Mouse (Mus musculus) heart, embryonic 16.5 days (tissue): Measurements from ENCODE around the gene Jak1. TPM values are rescaled to one million over a fixed set of nuclear protein-coding genes. Genes with fewer than 3 reads are reported as not detected.

Experiments used
- polyA plus RNA-seq: library from polyadenylated mRNA; unstranded; fragments of >200 nt; fragmentation: Nextera tagmentation; extraction: Ambion mirVana; gene quantifications from 2 replicates; pipeline ENCODE4 v1.2.1, GENCODE M21; 2015

The Jak1 gene
- polyA plus RNA-seq, 1 experiment from 2014 or later: 65.7 TPM

Other genes starting within 250 kb of the Jak1 start
- not detected in 2 replicates for gene Gm10577, start 244.6 kb downstream of the Jak1 start, polyA plus RNA-seq
- 4.2 and 4.7 TPM in 2 replicates for gene Raver2, start 196.3 kb downstream of the Jak1 start, polyA plus RNA-seq
- gene Ak4, start 154.0 kb upstream of the Jak1 start, polyA plus RNA-seq: 23.6 and 24.0 TPM in 2 replicates
- gene Dnajc6, start 231.4 kb upstream of the Jak1 start, polyA plus RNA-seq: 1.2 and 1.7 TPM in 2 replicates